Mouse (Mus musculus) frontal cortex, adult 2 months (tissue): ENCODE data around the gene G6pdx. TPM values are rescaled to one million over a fixed set of nuclear protein-coding genes. Genes with fewer than 3 reads are reported as not detected.

ENCODE experiments used
- polyA plus RNA-seq: library from polyadenylated mRNA; depleted of rRNA; stranded (reverse); fragments of >200 nt; gene quantifications from 2 replicates; pipeline ENCODE4 v1.2.3, GENCODE M21; 2012; rRNA removed

G6pdx gene
- polyA plus RNA-seq, 1 experiment: 31.8 TPM

Other genes starting within 250 kb of the G6pdx start
- gene Flna, start 179.4 kb downstream of the G6pdx start, polyA plus RNA-seq: 131 and 166 TPM in 2 replicates
- 45.2 and 45.8 TPM in 2 replicates for gene Emd, start 174.5 kb downstream of the G6pdx start, polyA plus RNA-seq
- 698 and 796 TPM in 2 replicates for gene Rpl10, start 158.4 kb downstream of the G6pdx start, polyA plus RNA-seq
- 95.1 and 109 TPM in 2 replicates for gene Taz, start 147.3 kb downstream of the G6pdx start, polyA plus RNA-seq
- 3.7 and 4.8 TPM in 2 replicates for gene Dnase1l1, start 146.9 kb downstream of the G6pdx start, polyA plus RNA-seq
- gene Atp6ap1, start 132.1 kb downstream of the G6pdx start, polyA plus RNA-seq: 465 and 472 TPM in 2 replicates
- gene Gdi1, start 124.2 kb downstream of the G6pdx start, polyA plus RNA-seq: 923 and 1,152 TPM in 2 replicates
- 46.8 and 58.9 TPM in 2 replicates for gene Fam50a, start 116.2 kb downstream of the G6pdx start, polyA plus RNA-seq
- gene Plxna3, start 100.1 kb downstream of the G6pdx start, polyA plus RNA-seq: 55.4 and 59.9 TPM in 2 replicates
- 57.1 and 65.1 TPM in 2 replicates for gene Lage3, start 75.6 kb downstream of the G6pdx start, polyA plus RNA-seq
- 68.4 and 73.3 TPM in 2 replicates for gene Ubl4a, start 56.0 kb downstream of the G6pdx start, polyA plus RNA-seq
- 4.3 and 4.8 TPM in 2 replicates for gene Slc10a3, start 55.8 kb downstream of the G6pdx start, polyA plus RNA-seq
- 33.8 and 33.9 TPM in 2 replicates for gene Fam3a, start 35.9 kb downstream of the G6pdx start, polyA plus RNA-seq
- gene Ikbkg, start 35.9 kb downstream of the G6pdx start, polyA plus RNA-seq: 20.5 and 21.4 TPM in 2 replicates
- gene Gm6880, start 52.2 kb upstream of the G6pdx start, polyA plus RNA-seq: not detected in 2 replicates
- gene Olfr1326-ps1, start 145.7 kb upstream of the G6pdx start, polyA plus RNA-seq: 0.04 TPM in 1 of 2 replicates, not detected in the other
- not detected in 2 replicates for gene Olfr1325, start 163.5 kb upstream of the G6pdx start, polyA plus RNA-seq
- 0.08 and 0.16 TPM in 2 replicates for gene Gm5640, start 216.4 kb upstream of the G6pdx start, polyA plus RNA-seq